Comparison of ENCODE assay signal across 28 mouse cellular contexts in genomic region chr1:25191986-25192385, GRCm38 (mm10).
DNase-seq lines count a peak whose midpoint lies in the region; ATAC-seq and TF ChIP-seq lines count a peak whose summit lies in the region.
"Had no signal": no experiment of that assay in that cellular context is flagged by ENCODE, and none has a peak within 500 bp of the region (broad histone marks: within the 10 kb centered on the region; RNA-seq: fewer than 3 reads in every experiment).

No protein-coding gene starts in this region.

- H3K36me3 ChIP-seq in forebrain, embryonic 13.5 days (ENCODE audit: poor library complexity, severe bottlenecking) = no peaks in the 10 kb centered on the region
- no peaks in the 10 kb centered on the region for H3K36me3 ChIP-seq in forebrain, embryonic 16.5 days (ENCODE audit: control insufficient read depth, insufficient read depth)
- H3K36me3 ChIP-seq in hindbrain, embryonic 14.5 days (replicated peaks; ENCODE audit: control insufficient read depth, insufficient read depth) = no peaks in the 10 kb centered on the region
- H3K36me3 ChIP-seq in hindbrain, embryonic 10.5 days = no peaks in the 10 kb centered on the region
- H3K36me3 ChIP-seq in midbrain, embryonic 15.5 days (replicated peaks) = no peaks in the 10 kb centered on the region
- no peaks in the 10 kb centered on the region for H3K36me3 ChIP-seq in thymus, adult 2 months (ENCODE audit: control insufficient read depth, insufficient read depth, low read length)
- H3K36me3 ChIP-seq: embryonic facial prominence, embryonic 12.5 days; hindbrain, embryonic 15.5 days; intestine, embryonic 15.5 days; limb, embryonic 13.5 days; lung, embryonic 15.5 days had no signal

- no peak for DNase-seq in hindbrain, embryonic 14.5 days (ENCODE audit: low spot score)
- DNase-seq in hindbrain, embryonic 10.5 days (ENCODE audit: low spot score) = no peak
- DNase-seq in yolk sac, embryonic 10.5 days (ENCODE audit: low spot score) = no peak
- no peak for DNase-seq in thymus, adult 2 months
- DNase-seq: adrenal gland, postnatal 10 days; cerebellum, adult 11 months; cerebellum, adult 9-10 months; cerebellum, postnatal 36 days; embryo, embryonic 11 days; heart, adult 2 months; heart, postnatal 14 days; kidney, adult 2 months; kidney, postnatal 4 days; right cerebral cortex, adult 18-20 months; thymus, adult 18-20 months; thymus, postnatal 36 days had no signal

- H3K27ac ChIP-seq in forebrain, embryonic 13.5 days = no peak overlapping the region
- no peak overlapping the region for H3K27ac ChIP-seq in forebrain, embryonic 16.5 days (ENCODE audit: low read length)
- peak overlapping the region; percentile 47; the same call in 1 of the 2 replicates for H3K27ac ChIP-seq in hindbrain, embryonic 14.5 days
- no peak overlapping the region for H3K27ac ChIP-seq in hindbrain, embryonic 10.5 days
- no peak overlapping the region for H3K27ac ChIP-seq in midbrain, embryonic 15.5 days
- no peak overlapping the region for H3K27ac ChIP-seq in thymus, adult 2 months (ENCODE audit: control insufficient read depth, insufficient read depth, low read length)
- H3K27ac ChIP-seq: embryonic facial prominence, embryonic 12.5 days; heart, adult 2 months; hindbrain, embryonic 15.5 days; intestine, embryonic 15.5 days; kidney, postnatal 0 days; limb, embryonic 13.5 days; lung, embryonic 15.5 days; stomach, postnatal 0 days had no signal

- no peak overlapping the region for H3K4me3 ChIP-seq in forebrain, embryonic 13.5 days
- no peak overlapping the region for H3K4me3 ChIP-seq in forebrain, embryonic 16.5 days (replicated peaks; ENCODE audit: low read length)
- H3K4me3 ChIP-seq in hindbrain, embryonic 14.5 days (replicated peaks; ENCODE audit: low read length) = no peak overlapping the region
- no peak overlapping the region for H3K4me3 ChIP-seq in hindbrain, embryonic 10.5 days
- H3K4me3 ChIP-seq in midbrain, embryonic 15.5 days = no peak overlapping the region
- no peak overlapping the region for H3K4me3 ChIP-seq in thymus, adult 2 months (ENCODE audit: control insufficient read depth, insufficient read depth, low read length)
- H3K4me3 ChIP-seq: embryonic facial prominence, embryonic 12.5 days; heart, adult 2 months; hindbrain, embryonic 15.5 days; intestine, embryonic 15.5 days; limb, embryonic 13.5 days; lung, embryonic 15.5 days had no signal

- H3K27me3 ChIP-seq in forebrain, embryonic 13.5 days = no peaks in the 10 kb centered on the region
- H3K27me3 ChIP-seq in forebrain, embryonic 16.5 days (replicated peaks; ENCODE audit: control insufficient read depth, insufficient read depth, low read length) = no peaks in the 10 kb centered on the region
- no peaks in the 10 kb centered on the region for H3K27me3 ChIP-seq in hindbrain, embryonic 14.5 days (ENCODE audit: control insufficient read depth, insufficient read depth, low read length)
- H3K27me3 ChIP-seq in hindbrain, embryonic 10.5 days (ENCODE audit: insufficient read depth, poor library complexity, severe bottlenecking) = no peaks in the 10 kb centered on the region
- H3K27me3 ChIP-seq in midbrain, embryonic 15.5 days (replicated peaks) = no peaks in the 10 kb centered on the region
- no peaks in the 10 kb centered on the region for H3K27me3 ChIP-seq in thymus, adult 2 months (ENCODE audit: control insufficient read depth, insufficient read depth, low read length)
- H3K27me3 ChIP-seq: embryonic facial prominence, embryonic 12.5 days; hindbrain, embryonic 15.5 days; intestine, embryonic 15.5 days; limb, embryonic 13.5 days; lung, embryonic 15.5 days; Patski had no signal

- H3K4me2 ChIP-seq in forebrain, embryonic 13.5 days = 0 out of 2 replicates have a peak overlapping the region, but pooled peaks have one; percentile 10
- H3K4me2 ChIP-seq in forebrain, embryonic 16.5 days (ENCODE audit: low read length) = no peak overlapping the region
- H3K4me2 ChIP-seq in hindbrain, embryonic 14.5 days (replicated peaks) = no peak overlapping the region; the same call in 1 of the 2 replicates
- 0 out of 2 replicates have a peak overlapping the region, but pooled peaks have one; percentile 6 for H3K4me2 ChIP-seq in midbrain, embryonic 15.5 days
- H3K4me2 ChIP-seq: embryonic facial prominence, embryonic 12.5 days; hindbrain, embryonic 15.5 days; intestine, embryonic 15.5 days; limb, embryonic 13.5 days; liver, embryonic 11.5 days; lung, embryonic 15.5 days had no signal

- no peak for TF ChIP-seq CTCF in thymus, adult 2 months (IDR thresholded peaks at IDR 0.05; ENCODE audit: borderline replicate concordance, control insufficient read depth, extremely low read depth, insufficient read depth, low read length, poor library complexity)

- no peak overlapping the region for H3K9ac ChIP-seq in forebrain, embryonic 13.5 days
- no peak overlapping the region for H3K9ac ChIP-seq in forebrain, embryonic 16.5 days (replicated peaks; ENCODE audit: low read depth, low read length)
- no peak overlapping the region for H3K9ac ChIP-seq in hindbrain, embryonic 14.5 days
- no peak overlapping the region for H3K9ac ChIP-seq in midbrain, embryonic 15.5 days
- H3K9ac ChIP-seq: embryonic facial prominence, embryonic 12.5 days; hindbrain, embryonic 15.5 days; intestine, embryonic 15.5 days; limb, embryonic 13.5 days; lung, embryonic 15.5 days had no signal

- no peaks in the 10 kb centered on the region for H3K9me3 ChIP-seq in forebrain, embryonic 13.5 days (replicated peaks)
- no peaks in the 10 kb centered on the region for H3K9me3 ChIP-seq in forebrain, embryonic 16.5 days (ENCODE audit: control insufficient read depth, low read length)
- H3K9me3 ChIP-seq in hindbrain, embryonic 14.5 days (ENCODE audit: control insufficient read depth, low read length) = no peaks in the 10 kb centered on the region
- H3K9me3 ChIP-seq in hindbrain, embryonic 10.5 days = no peaks in the 10 kb centered on the region
- no peaks in the 10 kb centered on the region for H3K9me3 ChIP-seq in midbrain, embryonic 15.5 days
- H3K9me3 ChIP-seq: embryonic facial prominence, embryonic 12.5 days; hindbrain, embryonic 15.5 days; intestine, embryonic 15.5 days; limb, embryonic 13.5 days; lung, embryonic 15.5 days had no signal

- no peak for TF ChIP-seq POLR2A in thymus, adult 2 months (IDR thresholded peaks at IDR 0.05; ENCODE audit: control insufficient read depth, extremely low read depth, insufficient read depth, low read length, poor library complexity)

- 30% methylated on average over 11 of the region's 11 CpGs for WGBS in forebrain, embryonic 13.5 days
- 23% methylated on average over 11 of the region's 11 CpGs for WGBS in forebrain, embryonic 16.5 days
- 32% methylated on average over 11 of the region's 11 CpGs for WGBS in hindbrain, embryonic 14.5 days
- 69% methylated on average over 11 of the region's 11 CpGs for WGBS in hindbrain, embryonic 10.5 days
- 31% methylated on average over 11 of the region's 11 CpGs for WGBS in midbrain, embryonic 15.5 days
- WGBS in thymus, adult 2 months = 88% methylated on average over 11 of the region's 11 CpGs

- ATAC-seq in forebrain, embryonic 13.5 days = peak; percentile 70; the same call in 1 of the 2 replicates
- ATAC-seq in forebrain, embryonic 16.5 days = no peak
- no peak for ATAC-seq in hindbrain, embryonic 14.5 days (ENCODE audit: low FRiP score)
- 0 out of 2 replicates have a peak, but pooled peaks have one; percentile 40 for ATAC-seq in midbrain, embryonic 15.5 days (replicated peaks)
- ATAC-seq: intestine, embryonic 15.5 days; Patski had no signal

- H3K4me1 ChIP-seq in forebrain, embryonic 13.5 days = peaks cover 4% of the 10 kb centered on the region; the same call in 1 of the 2 replicates
- H3K4me1 ChIP-seq in forebrain, embryonic 16.5 days (replicated peaks; ENCODE audit: control insufficient read depth, insufficient read depth, low read length) = no peaks in the 10 kb centered on the region; the same call in 1 of the 2 replicates
- H3K4me1 ChIP-seq in hindbrain, embryonic 14.5 days (replicated peaks; ENCODE audit: control insufficient read depth, insufficient read depth, low read length) = peaks cover 4% of the 10 kb centered on the region; the same call in 1 of the 2 replicates
- H3K4me1 ChIP-seq in hindbrain, embryonic 10.5 days (replicated peaks) = peaks cover 8% of the 10 kb centered on the region; the same call in 1 of the 2 replicates
- H3K4me1 ChIP-seq in midbrain, embryonic 15.5 days = 0 out of 2 replicates have a peak, but pooled peaks cover 2% of the 10 kb centered on the region
- no peaks in the 10 kb centered on the region for H3K4me1 ChIP-seq in thymus, adult 2 months (replicated peaks; ENCODE audit: control insufficient read depth, insufficient read depth, low read length)
- H3K4me1 ChIP-seq: hindbrain, embryonic 15.5 days; intestine, embryonic 15.5 days; lung, embryonic 15.5 days had no signal

Comparison
In these comparisons a context has a peak if more than half of its experiments do, and no peak if none do; other contexts are left out.
1. ATAC-seq: peak in forebrain, embryonic 13.5 days (single experiment) and midbrain, embryonic 15.5 days (single experiment); none in forebrain, embryonic 16.5 days (single experiment) and hindbrain, embryonic 14.5 days (single experiment).
2. H3K4me2 ChIP-seq: peak in forebrain, embryonic 13.5 days (single experiment) and midbrain, embryonic 15.5 days (single experiment); none in forebrain, embryonic 16.5 days (single experiment) and hindbrain, embryonic 14.5 days (single experiment).